ENCODE assay signal across 10 mouse cellular contexts in the genomic region with DNA sequence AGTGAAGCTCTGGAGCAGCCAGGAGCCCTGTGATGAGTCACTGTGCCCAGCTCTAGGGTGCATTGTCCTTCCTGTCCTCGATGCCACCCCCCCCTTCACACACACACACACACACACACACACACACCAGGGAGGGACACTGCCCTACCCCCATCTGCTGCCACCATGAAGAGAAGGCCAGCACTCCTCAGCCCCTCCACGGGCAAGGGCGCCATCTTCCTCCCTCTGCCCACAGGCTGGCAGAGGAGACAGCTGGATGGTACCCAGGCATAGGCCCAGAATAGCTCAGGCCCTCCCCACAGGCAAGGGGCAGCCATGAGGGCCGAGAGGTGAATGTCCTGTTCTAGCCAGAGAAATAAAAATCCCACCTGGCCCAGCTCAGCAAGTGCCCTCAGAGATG. TPM values are rescaled to one million over a fixed set of nuclear protein-coding genes. Genes with fewer than 3 reads are reported as not detected.
DNase-seq lines count a peak whose midpoint lies in the region; ATAC-seq and TF ChIP-seq lines count a peak whose summit lies in the region.
"Had no signal": no experiment of that assay in that cellular context is flagged by ENCODE, and none has a peak within 500 bp of the region (broad histone marks: within the 10 kb centered on the region; RNA-seq: fewer than 3 reads in every experiment).

No protein-coding gene starts in this region.

- peak overlapping the region; percentile 96 for H3K27ac ChIP-seq in heart, adult 2 months
- H3K27ac ChIP-seq in heart, postnatal 0 days (ENCODE audit: low read depth), result peak overlapping the region; percentile 92
- peak overlapping the region; percentile 90 for H3K27ac ChIP-seq in neural tube, embryonic 15.5 days (replicated peaks)
- no peak overlapping the region for H3K27ac ChIP-seq in stomach, postnatal 0 days (replicated peaks)

- DNase-seq in heart, adult 2 months, result peak; percentile 53 to 63
- no peak for DNase-seq in heart, postnatal 25 days (ENCODE audit: low spot score)
- peak; percentile 75 to 78 for DNase-seq in cerebellum, postnatal 36 days
- no peak for DNase-seq in heart, postnatal 0 days (ENCODE audit: low spot score)
- DNase-seq in stomach, postnatal 0 days (ENCODE audit: low spot score), result no peak
- DNase-seq in left cerebral cortex, adult 18-20 months (ENCODE audit: low spot score in 2 of 2), result no peak
- DNase-seq: kidney, adult 11 months had no signal

- peaks cover 3% of the 10 kb centered on the region; the same call in 1 of the 2 replicates for H3K27me3 ChIP-seq in heart, adult 2 months (ENCODE audit: control insufficient read depth, insufficient read depth, low read length)
- peaks cover 13% of the 10 kb centered on the region; the same call in 1 of the 2 replicates for H3K27me3 ChIP-seq in heart, postnatal 0 days (ENCODE audit: control insufficient read depth, insufficient read depth, low read length)
- peaks cover 8% of the 10 kb centered on the region; the same call in 1 of the 2 replicates for H3K27me3 ChIP-seq in neural tube, embryonic 15.5 days (replicated peaks)
- H3K27me3 ChIP-seq in stomach, postnatal 0 days (ENCODE audit: control insufficient read depth, insufficient read depth, low read length), result 0 out of 2 replicates have a peak, but pooled peaks cover 2% of the 10 kb centered on the region

- H3K4me2 ChIP-seq in heart, postnatal 0 days (ENCODE audit: low read depth, low read length), result peak overlapping the region; percentile 64
- peak overlapping the region; percentile 70 for H3K4me2 ChIP-seq in neural tube, embryonic 15.5 days
- no peak overlapping the region for H3K4me2 ChIP-seq in stomach, postnatal 0 days (replicated peaks; ENCODE audit: low read depth)

- TF ChIP-seq EP300 in heart, adult 2 months (IDR thresholded peaks at IDR 0.05; ENCODE audit: insufficient read depth, low read depth, low read length), result no peak
- no peak for TF ChIP-seq EP300 in heart, postnatal 0 days (IDR thresholded peaks at IDR 0.05; ENCODE audit: low read depth)
- no peak for TF ChIP-seq EP300 in stomach, postnatal 0 days (optimal IDR thresholded peaks at IDR 0.05)

- intact Hi-C loops in heart, adult 2 months (cut with DNase I), result loop anchor here (10.0 kb wide), 1 partner anchor 439 kb away; the partner anchor contains the start of genes Prpf6, Samd10 and Zfp512b
- intact Hi-C loops in heart, postnatal 25 days (cut with DNase I), result no loop called here

- WGBS in heart, adult 2 months, result 54% methylated on average over 4 of the region's 4 CpGs
- WGBS in heart, postnatal 0 days, result 22% methylated on average over 4 of the region's 4 CpGs
- 66% methylated on average over 4 of the region's 4 CpGs for WGBS in neural tube, embryonic 15.5 days
- 70% methylated on average over 4 of the region's 4 CpGs for WGBS in stomach, postnatal 0 days

- H3K9me3 ChIP-seq in heart, postnatal 0 days (replicated peaks; ENCODE audit: control insufficient read depth, low read length), result no peaks in the 10 kb centered on the region
- no peaks in the 10 kb centered on the region for H3K9me3 ChIP-seq in neural tube, embryonic 15.5 days (replicated peaks)
- no peaks in the 10 kb centered on the region for H3K9me3 ChIP-seq in stomach, postnatal 0 days (ENCODE audit: control insufficient read depth, low read length)

- peak overlapping the region; percentile 61 for H3K4me3 ChIP-seq in heart, adult 2 months
- peak overlapping the region; percentile 63 for H3K4me3 ChIP-seq in heart, postnatal 0 days (ENCODE audit: low read depth, low read length)
- peak overlapping the region; percentile 60 for H3K4me3 ChIP-seq in neural tube, embryonic 15.5 days (replicated peaks)
- H3K4me3 ChIP-seq in stomach, postnatal 0 days (ENCODE audit: low read depth, low read length), result no peak overlapping the region

- TF ChIP-seq CTCF in heart, adult 2 months (IDR thresholded peaks at IDR 0.05), result no peak
- TF ChIP-seq CTCF in heart, postnatal 0 days (IDR thresholded peaks at IDR 0.05; ENCODE audit: low read depth), result no peak
- TF ChIP-seq CTCF in stomach, postnatal 0 days (IDR thresholded peaks at IDR 0.05; ENCODE audit: low read depth), result no peak

- peaks cover 6% of the 10 kb centered on the region; the same call in 1 of the 2 replicates for H3K36me3 ChIP-seq in heart, adult 2 months (ENCODE audit: control insufficient read depth, insufficient read depth, low read length)
- peaks cover 22% of the 10 kb centered on the region for H3K36me3 ChIP-seq in heart, postnatal 0 days (replicated peaks; ENCODE audit: control insufficient read depth, insufficient read depth, low read length)
- H3K36me3 ChIP-seq in neural tube, embryonic 15.5 days, result peaks cover 13% of the 10 kb centered on the region
- H3K36me3 ChIP-seq in stomach, postnatal 0 days (ENCODE audit: control insufficient read depth, insufficient read depth, low read length), result no peaks in the 10 kb centered on the region

- no peak; the same call in 1 of the 2 replicates for TF ChIP-seq POLR2A in heart, adult 2 months (IDR thresholded peaks at IDR 0.05; ENCODE audit: insufficient read depth, low read depth, low read length)

- H3K4me1 ChIP-seq in heart, adult 2 months (ENCODE audit: control insufficient read depth, insufficient read depth, low read length), result peaks cover 17% of the 10 kb centered on the region
- H3K4me1 ChIP-seq in heart, postnatal 0 days (ENCODE audit: control insufficient read depth, insufficient read depth), result peaks cover 46% of the 10 kb centered on the region
- peaks cover 55% of the 10 kb centered on the region for H3K4me1 ChIP-seq in neural tube, embryonic 15.5 days
- no peaks in the 10 kb centered on the region for H3K4me1 ChIP-seq in stomach, postnatal 0 days (replicated peaks; ENCODE audit: control insufficient read depth, insufficient read depth)

- no peaks in the 10 kb centered on the region for H3K79me2 ChIP-seq in heart, adult 2 months (replicated peaks; ENCODE audit: control insufficient read depth, insufficient read depth, low read length)

- peak; percentile 25; the same call in 1 of the 2 replicates for ATAC-seq in heart, postnatal 0 days (ENCODE audit: insufficient read depth, low read depth)
- ATAC-seq in neural tube, embryonic 15.5 days (ENCODE audit: low FRiP score), result peak; percentile 6; the same call in 1 of the 2 replicates
- no peak for ATAC-seq in stomach, postnatal 0 days (ENCODE audit: low FRiP score, low TSS enrichment)
- no peak for ATAC-seq in inflammation-experienced regulatory T-cells, adult 6 months

- H3K9ac ChIP-seq in heart, adult 2 months (ENCODE audit: low read depth, low read length), result peak overlapping the region; percentile 92
- peak overlapping the region; percentile 75 for H3K9ac ChIP-seq in heart, postnatal 0 days (replicated peaks; ENCODE audit: low read depth, low read length)
- H3K9ac ChIP-seq in neural tube, embryonic 15.5 days (replicated peaks), result peak overlapping the region; percentile 56
- H3K9ac ChIP-seq in stomach, postnatal 0 days (ENCODE audit: low read length), result no peak overlapping the region

RNA-seq across cellular contexts. Expression of gene Eef1a2, which starts 1.0 kb away (rescaled TPM):
- 1,000 to 10,000 TPM; 1,434 to 1,646 TPM for total RNA-seq in heart, adult 2 months (2021)
- polyA plus RNA-seq in heart, adult 2 months (2012; rRNA removed), result 1,031 and 1,150 TPM in 2 replicates
- total RNA-seq in heart, postnatal 25 days (2021), result 1,000 to 10,000 TPM; 1,438 to 1,541 TPM
- 263 and 291 TPM in 2 replicates for total RNA-seq in heart, postnatal 0 days (2014; rRNA removed; ENCODE audit: low replicate concordance)
- 19.9 and 21.6 TPM in 2 replicates for polyA plus RNA-seq in heart, postnatal 0 days (2015; fragmentation: Nextera tagmentation; extraction: Ambion mirVana)
- 15.4 and 16.8 TPM in 2 replicates for polyA plus RNA-seq in neural tube, embryonic 15.5 days (2015; fragmentation: Nextera tagmentation; extraction: Ambion mirVana)
- 0.40 and 0.42 TPM in 2 replicates for polyA plus RNA-seq in stomach, postnatal 0 days (2015; fragmentation: Nextera tagmentation; extraction: Ambion mirVana)
- not detected for polyA plus RNA-seq in inflammation-experienced regulatory T-cells, adult 6 months (2017; shearing (Covaris generic))
- 1,000 to 10,000 TPM; 1,361 to 1,429 TPM for total RNA-seq in left cerebral cortex, adult 18-20 months (2021)
- total RNA-seq: common myeloid progenitor, adult 5-6 weeks had no signal

RNA-seq across cellular contexts. Expression of gene Kcnq2, which starts 20.7 kb away (rescaled TPM):
- under 1 TPM in 1 of 2 experiments, not detected in 1; 0.05 TPM for total RNA-seq in heart, adult 2 months (2021)
- polyA plus RNA-seq in heart, adult 2 months (2012; rRNA removed), result 0.23 TPM in 2 replicates
- under 1 TPM in 1 of 2 experiments, not detected in 1; 0.22 TPM for total RNA-seq in heart, postnatal 25 days (2021)
- total RNA-seq in heart, postnatal 0 days (2014; rRNA removed; ENCODE audit: low replicate concordance), result 0.04 and 0.08 TPM in 2 replicates
- polyA plus RNA-seq in heart, postnatal 0 days (2015; fragmentation: Nextera tagmentation; extraction: Ambion mirVana), result not detected in 2 replicates
- 36.9 and 45.8 TPM in 2 replicates for polyA plus RNA-seq in neural tube, embryonic 15.5 days (2015; fragmentation: Nextera tagmentation; extraction: Ambion mirVana)
- polyA plus RNA-seq in stomach, postnatal 0 days (2015; fragmentation: Nextera tagmentation; extraction: Ambion mirVana), result 0.42 and 0.59 TPM in 2 replicates
- under 1 TPM in 1 of 3 experiments, not detected in 2; 0.19 TPM for polyA plus RNA-seq in inflammation-experienced regulatory T-cells, adult 6 months (2017; shearing (Covaris generic))
- 100 to 1,000 TPM; 264 to 274 TPM for total RNA-seq in left cerebral cortex, adult 18-20 months (2021)

RNA-seq across cellular contexts. Expression of gene Ppdpf, which starts 31.2 kb away (rescaled TPM):
- total RNA-seq in heart, adult 2 months (2021), result 10 to 100 TPM; 47.5 to 57.7 TPM
- 81.2 and 82.4 TPM in 2 replicates for polyA plus RNA-seq in heart, adult 2 months (2012; rRNA removed)
- total RNA-seq in heart, postnatal 25 days (2021), result 10 to 100 TPM; 52.0 to 55.5 TPM
- 154 and 155 TPM in 2 replicates for total RNA-seq in heart, postnatal 0 days (2014; rRNA removed; ENCODE audit: low replicate concordance)
- 145 and 157 TPM in 2 replicates for polyA plus RNA-seq in heart, postnatal 0 days (2015; fragmentation: Nextera tagmentation; extraction: Ambion mirVana)
- 361 and 401 TPM in 2 replicates for polyA plus RNA-seq in neural tube, embryonic 15.5 days (2015; fragmentation: Nextera tagmentation; extraction: Ambion mirVana)
- polyA plus RNA-seq in stomach, postnatal 0 days (2015; fragmentation: Nextera tagmentation; extraction: Ambion mirVana), result 294 and 310 TPM in 2 replicates
- polyA plus RNA-seq in inflammation-experienced regulatory T-cells, adult 6 months (2017; shearing (Covaris generic)), result 100 to 1,000 TPM; 128 to 152 (median 146) TPM
- total RNA-seq in left cerebral cortex, adult 18-20 months (2021), result 10 to 100 TPM; 74.7 to 76.8 TPM

RNA-seq across cellular contexts. Expression of gene Ptk6, which starts 46.8 kb away (rescaled TPM):
- total RNA-seq in heart, adult 2 months (2021), result under 1 TPM in 1 of 2 experiments, not detected in 1; 0.07 TPM
- polyA plus RNA-seq in heart, adult 2 months (2012; rRNA removed), result 0.03 TPM in 1 of 2 replicates, not detected in the other
- not detected for total RNA-seq in heart, postnatal 25 days (2021)
- total RNA-seq in heart, postnatal 0 days (2014; rRNA removed; ENCODE audit: low replicate concordance), result not detected in 2 replicates
- not detected in 2 replicates for polyA plus RNA-seq in heart, postnatal 0 days (2015; fragmentation: Nextera tagmentation; extraction: Ambion mirVana)
- 0.05 TPM in 1 of 2 replicates, not detected in the other for polyA plus RNA-seq in neural tube, embryonic 15.5 days (2015; fragmentation: Nextera tagmentation; extraction: Ambion mirVana)
- polyA plus RNA-seq in stomach, postnatal 0 days (2015; fragmentation: Nextera tagmentation; extraction: Ambion mirVana), result 5.8 and 5.9 TPM in 2 replicates
- polyA plus RNA-seq in inflammation-experienced regulatory T-cells, adult 6 months (2017; shearing (Covaris generic)), result under 1 TPM in 1 of 3 experiments, not detected in 2; 0.09 TPM
- not detected for total RNA-seq in left cerebral cortex, adult 18-20 months (2021)
- total RNA-seq: common myeloid progenitor, adult 5-6 weeks had no signal

RNA-seq across cellular contexts. Expression of gene Srms, which starts 57.2 kb away (rescaled TPM):
- total RNA-seq in heart, adult 2 months (2021), result under 1 TPM; 0.44 to 0.59 TPM
- polyA plus RNA-seq in heart, adult 2 months (2012; rRNA removed), result 0.59 and 1.3 TPM in 2 replicates
- under 1 TPM; 0.25 to 0.42 TPM for total RNA-seq in heart, postnatal 25 days (2021)
- 0.04 TPM in 1 of 2 replicates, not detected in the other for total RNA-seq in heart, postnatal 0 days (2014; rRNA removed; ENCODE audit: low replicate concordance)
- 0.08 and 0.10 TPM in 2 replicates for polyA plus RNA-seq in heart, postnatal 0 days (2015; fragmentation: Nextera tagmentation; extraction: Ambion mirVana)
- polyA plus RNA-seq in neural tube, embryonic 15.5 days (2015; fragmentation: Nextera tagmentation; extraction: Ambion mirVana), result 0.17 and 0.36 TPM in 2 replicates
- 1.7 and 1.8 TPM in 2 replicates for polyA plus RNA-seq in stomach, postnatal 0 days (2015; fragmentation: Nextera tagmentation; extraction: Ambion mirVana)
- polyA plus RNA-seq in inflammation-experienced regulatory T-cells, adult 6 months (2017; shearing (Covaris generic)), result under 1 TPM in 2 of 3 experiments, not detected in 1; 0.19 to 0.35 TPM
- under 1 TPM; 0.33 to 0.46 TPM for total RNA-seq in left cerebral cortex, adult 18-20 months (2021)
- total RNA-seq: common myeloid progenitor, adult 5-6 weeks had no signal

Comparison
In these comparisons a context has a peak if more than half of its experiments do, and no peak if none do; other contexts are left out.
1. DNase-seq: peak in heart, adult 2 months (2 of 2) and cerebellum, postnatal 36 days (2 of 2); none in heart, postnatal 25 days (single experiment), heart, postnatal 0 days (single experiment), stomach, postnatal 0 days (single experiment) and left cerebral cortex, adult 18-20 months (0 of 2).
2. RNA of gene Eef1a2, which starts 1.0 kb away (polyA plus RNA-seq): 1,031 to 1,150 TPM in heart, adult 2 months; 19.9 to 21.6 TPM in heart, postnatal 0 days, 15.4 to 16.8 TPM in neural tube, embryonic 15.5 days, 0.40 to 0.42 TPM in stomach, postnatal 0 days and not detected in inflammation-experienced regulatory T-cells, adult 6 months; every median in the first group is over 10 times any median in the second.
3. ATAC-seq: peak in heart, postnatal 0 days (single experiment) and neural tube, embryonic 15.5 days (single experiment); none in stomach, postnatal 0 days (single experiment) and inflammation-experienced regulatory T-cells, adult 6 months (single experiment).
4. RNA of gene Kcnq2, which starts 20.7 kb away (polyA plus RNA-seq): 36.9 to 45.8 TPM in neural tube, embryonic 15.5 days; 0.42 to 0.59 TPM in stomach, postnatal 0 days, 0.23 TPM in heart, adult 2 months, 0.19 TPM in inflammation-experienced regulatory T-cells, adult 6 months and not detected in heart, postnatal 0 days; every median in the first group is over 10 times any median in the second.